22 mouse cellular contexts compared by ENCODE assay signal in genomic region chr15:44916479-44916878, GRCm38 (mm10).
DNase-seq lines count a peak whose midpoint lies in the region; ATAC-seq and TF ChIP-seq lines count a peak whose summit lies in the region.
"Had no signal": no experiment of that assay in that cellular context is flagged by ENCODE, and none has a peak within 500 bp of the region (broad histone marks: within the 10 kb centered on the region; RNA-seq: fewer than 3 reads in every experiment).

No protein-coding gene starts in this region.

- peak; percentile 61; the same call in 1 of the 2 replicates for ATAC-seq in forebrain, embryonic 14.5 days
- ATAC-seq in forebrain, embryonic 11.5 days (replicated peaks; ENCODE audit: low FRiP score): no peak
- peak; percentile 64 for ATAC-seq in frontal cortex, adult (ENCODE audit: low TSS enrichment)
- peak; percentile 29; the same call in 1 of the 2 replicates for ATAC-seq in forebrain, postnatal 0 days

- peak; percentile 46 for DNase-seq in forebrain, embryonic 14.5 days (ENCODE audit: low spot score)
- no peak for DNase-seq in forebrain, embryonic 11.5 days (ENCODE audit: low spot score)
- no peak for DNase-seq in frontal cortex, postnatal 14 days (ENCODE audit: low spot score in 2 of 2)
- DNase-seq in brain, embryonic 18.5 days (ENCODE audit: low read depth, low spot score): peak; percentile 28
- no peak for DNase-seq in forebrain, postnatal 0 days
- DNase-seq in adrenal gland, postnatal 25 days: no peak
- no peak for DNase-seq in ovary, adult 18-20 months (ENCODE audit: low spot score)
- DNase-seq: adrenal gland, adult 2 months; adrenal gland, postnatal 10 days; adrenal gland, postnatal 36 days; cerebellum, adult 11-12 months; cerebellum, adult 2 months; cerebellum, adult 9-10 months; cerebellum, postnatal 10 days; cerebellum, postnatal 36 days; embryo, embryonic 11 days; gastrocnemius, adult 2 months; gastrocnemius, postnatal 10 days had no signal

- no peak overlapping the region for H3K4me2 ChIP-seq in forebrain, embryonic 14.5 days (ENCODE audit: low read length)
- no peak overlapping the region for H3K4me2 ChIP-seq in forebrain, embryonic 11.5 days (ENCODE audit: low read depth, low read length, severe bottlenecking)
- H3K4me2 ChIP-seq in forebrain, postnatal 0 days (ENCODE audit: low read depth): no peak overlapping the region
- H3K4me2 ChIP-seq: embryonic facial prominence, embryonic 13.5 days; embryonic facial prominence, embryonic 15.5 days had no signal

- no peaks in the 10 kb centered on the region for H3K4me1 ChIP-seq in forebrain, embryonic 14.5 days (ENCODE audit: control insufficient read depth, insufficient read depth, low read length)
- no peaks in the 10 kb centered on the region for H3K4me1 ChIP-seq in forebrain, embryonic 11.5 days (replicated peaks; ENCODE audit: control insufficient read depth, insufficient read depth, low read length)
- no peaks in the 10 kb centered on the region for H3K4me1 ChIP-seq in forebrain, postnatal 0 days (ENCODE audit: insufficient read depth)
- H3K4me1 ChIP-seq: embryonic facial prominence, embryonic 13.5 days; embryonic facial prominence, embryonic 15.5 days had no signal

- 85% methylated on average over 1 of the region's 1 CpGs for WGBS in forebrain, embryonic 14.5 days
- WGBS in forebrain, embryonic 11.5 days: 87% methylated on average over 1 of the region's 1 CpGs
- 74% methylated on average over 1 of the region's 1 CpGs for WGBS in forebrain, postnatal 0 days

- no peaks in the 10 kb centered on the region for H3K36me3 ChIP-seq in forebrain, embryonic 14.5 days (ENCODE audit: control insufficient read depth, insufficient read depth, low read length)
- H3K36me3 ChIP-seq in forebrain, embryonic 11.5 days (ENCODE audit: control insufficient read depth, insufficient read depth, low read length): no peaks in the 10 kb centered on the region
- H3K36me3 ChIP-seq in forebrain, postnatal 0 days (ENCODE audit: insufficient read depth): no peaks in the 10 kb centered on the region
- H3K36me3 ChIP-seq: embryonic facial prominence, embryonic 13.5 days; embryonic facial prominence, embryonic 15.5 days had no signal

- H3K4me3 ChIP-seq in forebrain, embryonic 14.5 days (ENCODE audit: low read depth, low read length): no peak overlapping the region
- H3K4me3 ChIP-seq in forebrain, embryonic 11.5 days (ENCODE audit: low read depth, low read length): no peak overlapping the region
- H3K4me3 ChIP-seq in forebrain, postnatal 0 days (ENCODE audit: low read depth, low read length): no peak overlapping the region
- H3K4me3 ChIP-seq: embryonic facial prominence, embryonic 13.5 days; embryonic facial prominence, embryonic 15.5 days; erythroblast, embryonic 14.5 days; gastrocnemius, adult 2 months had no signal

- H3K27ac ChIP-seq in forebrain, embryonic 14.5 days (ENCODE audit: low read depth, low read length): no peak overlapping the region
- H3K27ac ChIP-seq in forebrain, embryonic 11.5 days (ENCODE audit: low read depth, low read length): no peak overlapping the region
- H3K27ac ChIP-seq in forebrain, postnatal 0 days (ENCODE audit: low read depth, low read length): no peak overlapping the region
- H3K27ac ChIP-seq: embryonic facial prominence, embryonic 13.5 days; embryonic facial prominence, embryonic 15.5 days; gastrocnemius, adult 2 months had no signal

- no peak for TF ChIP-seq CTCF in forebrain, postnatal 0 days (IDR thresholded peaks at IDR 0.05; ENCODE audit: low read depth)

- no peaks in the 10 kb centered on the region for H3K27me3 ChIP-seq in forebrain, embryonic 14.5 days (replicated peaks; ENCODE audit: control insufficient read depth, insufficient read depth, low read length)
- H3K27me3 ChIP-seq in forebrain, embryonic 11.5 days (ENCODE audit: control insufficient read depth, insufficient read depth, low read length): no peaks in the 10 kb centered on the region
- H3K27me3 ChIP-seq in forebrain, postnatal 0 days (ENCODE audit: insufficient read depth, low read length): no peaks in the 10 kb centered on the region
- H3K27me3 ChIP-seq: embryonic facial prominence, embryonic 13.5 days; embryonic facial prominence, embryonic 15.5 days had no signal

- no peaks in the 10 kb centered on the region for H3K9me3 ChIP-seq in forebrain, embryonic 14.5 days (replicated peaks; ENCODE audit: control insufficient read depth, low read length)
- H3K9me3 ChIP-seq in forebrain, embryonic 11.5 days (ENCODE audit: control insufficient read depth, low read length): no peaks in the 10 kb centered on the region
- H3K9me3 ChIP-seq in forebrain, postnatal 0 days (ENCODE audit: low read length): no peaks in the 10 kb centered on the region
- H3K9me3 ChIP-seq: embryonic facial prominence, embryonic 13.5 days; embryonic facial prominence, embryonic 15.5 days had no signal

- no peak overlapping the region for H3K9ac ChIP-seq in forebrain, embryonic 14.5 days (ENCODE audit: low read length)
- no peak overlapping the region for H3K9ac ChIP-seq in forebrain, embryonic 11.5 days (ENCODE audit: low read length)
- H3K9ac ChIP-seq in forebrain, postnatal 0 days: no peak overlapping the region
- H3K9ac ChIP-seq: embryonic facial prominence, embryonic 13.5 days; embryonic facial prominence, embryonic 15.5 days had no signal

Comparison
In these comparisons a context has a peak if more than half of its experiments do, and no peak if none do; other contexts are left out.
1. DNase-seq: peak in forebrain, embryonic 14.5 days (single experiment) and brain, embryonic 18.5 days (single experiment); none in forebrain, embryonic 11.5 days (single experiment), frontal cortex, postnatal 14 days (0 of 2), forebrain, postnatal 0 days (single experiment), adrenal gland, postnatal 25 days (single experiment) and ovary, adult 18-20 months (single experiment).